Mouse (Mus musculus): ENCODE measurements around the gene Usp21. TPM values are rescaled to one million over a fixed set of nuclear protein-coding genes. Genes with fewer than 3 reads are reported as not detected.

Gene Usp21
- polyA plus RNA-seq, 1 experiment from 2014 or later, result 80.1 TPM

- 94% methylated on average over 10 of the region's 10 CpGs for WGBS
- no peak for ATAC-seq (ENCODE audit: low FRiP score)
Observed at GRCm38 (mm10) chr1:171240911-171241310, 46.9 kb downstream of the Usp21 start.

GRCm38 (mm10) chr1:171239992-171240744, 47.6 kb downstream of the Usp21 start:
- no peak for ATAC-seq (ENCODE audit: low FRiP score)
- peaks cover 96% of the 10 kb centered on the region for H3K36me3 ChIP-seq (replicated peaks; ENCODE audit: control insufficient read depth, insufficient read depth)
- no peak for DNase-seq (ENCODE audit: low spot score)
- H3K9ac ChIP-seq, result no peak overlapping the region
- 81% methylated on average over 15 of the region's 15 CpGs for WGBS
- no peak overlapping the region for H3K4me3 ChIP-seq (replicated peaks; ENCODE audit: low read length)
- H3K4me2 ChIP-seq (replicated peaks), result no peak overlapping the region
- H3K27me3 ChIP-seq (ENCODE audit: control insufficient read depth, insufficient read depth, low read length), result no peaks in the 10 kb centered on the region
- no peak overlapping the region for H3K27ac ChIP-seq
- no peaks in the 10 kb centered on the region for H3K4me1 ChIP-seq (replicated peaks; ENCODE audit: control insufficient read depth, insufficient read depth, low read length)
- H3K9me3 ChIP-seq (ENCODE audit: control insufficient read depth, low read length), result no peaks in the 10 kb centered on the region

More at GRCm38 (mm10) chr1:171240911-171241310, 46.9 kb downstream of the Usp21 start:
- no peak overlapping the region for H3K27ac ChIP-seq
- H3K27me3 ChIP-seq (ENCODE audit: control insufficient read depth, insufficient read depth, low read length), result no peaks in the 10 kb centered on the region
- no peak overlapping the region for H3K9ac ChIP-seq
- H3K4me2 ChIP-seq (replicated peaks), result no peak overlapping the region
- H3K36me3 ChIP-seq (replicated peaks; ENCODE audit: control insufficient read depth, insufficient read depth), result peaks cover 95% of the 10 kb centered on the region
- H3K4me1 ChIP-seq (replicated peaks; ENCODE audit: control insufficient read depth, insufficient read depth, low read length), result peaks cover 4% of the 10 kb centered on the region
- no peak for DNase-seq (ENCODE audit: low spot score)
- H3K4me3 ChIP-seq (replicated peaks; ENCODE audit: low read length), result no peak overlapping the region
- no peaks in the 10 kb centered on the region for H3K9me3 ChIP-seq (ENCODE audit: control insufficient read depth, low read length)

GRCm38 (mm10) chr1:171238463-171238862, 49.3 kb downstream of the Usp21 start:
- Histone ChIP-seq H3K4me3 (replicated peaks; ENCODE audit: low read length) (no peak overlapping the region), H3K9ac (no peak overlapping the region), H3K9me3 (ENCODE audit: control insufficient read depth, low read length) (no peaks in the 10 kb centered on the region), H3K27ac (no peak overlapping the region), H3K4me1 (replicated peaks; ENCODE audit: control insufficient read depth, insufficient read depth, low read length) (no peaks in the 10 kb centered on the region), H3K4me2 (replicated peaks) (no peak overlapping the region), H3K27me3 (ENCODE audit: control insufficient read depth, insufficient read depth, low read length) (no peaks in the 10 kb centered on the region), H3K36me3 (replicated peaks; ENCODE audit: control insufficient read depth, insufficient read depth) (peaks cover 99% of the 10 kb centered on the region)
- no peak for ATAC-seq (ENCODE audit: low FRiP score)
- 70% methylated on average over 14 of the region's 14 CpGs for WGBS
- peak; percentile 55 for DNase-seq (ENCODE audit: low spot score)

GRCm38 (mm10) chr1:171237438-171237837, 50.4 kb downstream of the Usp21 start:
- H3K36me3 ChIP-seq (replicated peaks; ENCODE audit: control insufficient read depth, insufficient read depth), result peaks cover 89% of the 10 kb centered on the region
- H3K4me1 ChIP-seq (replicated peaks; ENCODE audit: control insufficient read depth, insufficient read depth, low read length), result no peaks in the 10 kb centered on the region
- H3K4me3 ChIP-seq (replicated peaks; ENCODE audit: low read length), result no peak overlapping the region
- no peak overlapping the region for H3K9ac ChIP-seq
- H3K27me3 ChIP-seq (ENCODE audit: control insufficient read depth, insufficient read depth, low read length), result no peaks in the 10 kb centered on the region
- H3K27ac ChIP-seq, result no peak overlapping the region
- no peak overlapping the region for H3K4me2 ChIP-seq (replicated peaks)
- H3K9me3 ChIP-seq (ENCODE audit: control insufficient read depth, low read length), result no peaks in the 10 kb centered on the region
- no peak for ATAC-seq (ENCODE audit: low FRiP score)
- no peak for DNase-seq (ENCODE audit: low spot score)
- 83% methylated on average over 6 of the region's 6 CpGs for WGBS

- Histone ChIP-seq H3K9me3 (ENCODE audit: control insufficient read depth, low read length) (no peaks in the 10 kb centered on the region), H3K4me3 (replicated peaks; ENCODE audit: low read length) (no peak overlapping the region), H3K36me3 (replicated peaks; ENCODE audit: control insufficient read depth, insufficient read depth) (peaks cover 73% of the 10 kb centered on the region), H3K4me2 (replicated peaks) (no peak overlapping the region), H3K9ac (no peak overlapping the region), H3K27me3 (ENCODE audit: control insufficient read depth, insufficient read depth, low read length) (no peaks in the 10 kb centered on the region), H3K27ac (no peak overlapping the region), H3K4me1 (replicated peaks; ENCODE audit: control insufficient read depth, insufficient read depth, low read length) (no peaks in the 10 kb centered on the region)
- WGBS, result 91% methylated on average over 3 of the region's 4 CpGs
- ATAC-seq (ENCODE audit: low FRiP score) (no peak), DNase-seq (ENCODE audit: low spot score) (no peak)
Observed at GRCm38 (mm10) chr1:171235791-171236190, 52.0 kb downstream of the Usp21 start.

GRCm38 (mm10) chr1:171234538-171234937, 53.3 kb downstream of the Usp21 start:
- ATAC-seq (ENCODE audit: low FRiP score), result no peak
- Histone ChIP-seq H3K4me2 (replicated peaks) (no peak overlapping the region), H3K9me3 (ENCODE audit: control insufficient read depth, low read length) (no peaks in the 10 kb centered on the region), H3K36me3 (replicated peaks; ENCODE audit: control insufficient read depth, insufficient read depth) (peaks cover 60% of the 10 kb centered on the region), H3K9ac (no peak overlapping the region), H3K27ac (no peak overlapping the region), H3K4me3 (replicated peaks; ENCODE audit: low read length) (no peak overlapping the region), H3K27me3 (ENCODE audit: control insufficient read depth, insufficient read depth, low read length) (no peaks in the 10 kb centered on the region), H3K4me1 (replicated peaks; ENCODE audit: control insufficient read depth, insufficient read depth, low read length) (no peaks in the 10 kb centered on the region)
- 93% methylated on average over 4 of the region's 4 CpGs for WGBS
- no peak for DNase-seq (ENCODE audit: low spot score)

GRCm38 (mm10) chr1:171234126-171234525, 53.7 kb downstream of the Usp21 start, which contains the start of gene Fcer1g:
TSS of gene Fcer1g (minus strand) at chr1:171234365.
- DNase-seq (ENCODE audit: low spot score) (no peak), ATAC-seq (ENCODE audit: low FRiP score) (no peak)
- Histone ChIP-seq H3K9me3 (ENCODE audit: control insufficient read depth, low read length) (no peaks in the 10 kb centered on the region), H3K9ac (no peak within 1 kb of the TSS), H3K27me3 (ENCODE audit: control insufficient read depth, insufficient read depth, low read length) (no peaks in the 10 kb centered on the region), H3K4me2 (replicated peaks) (no peak within 1 kb of the TSS), H3K4me1 (replicated peaks; ENCODE audit: control insufficient read depth, insufficient read depth, low read length) (no peaks in the 10 kb centered on the region), H3K36me3 (replicated peaks; ENCODE audit: control insufficient read depth, insufficient read depth) (peaks cover 56% of the 10 kb centered on the region), H3K4me3 (replicated peaks; ENCODE audit: low read length) (no peak within 1 kb of the TSS), H3K27ac (no peak within 1 kb of the TSS)
- WGBS, result 93% methylated on average over 14 of the region's 14 CpGs

- ATAC-seq (ENCODE audit: low FRiP score), result no peak
- DNase-seq (ENCODE audit: low spot score), result no peak
- Histone ChIP-seq H3K4me2 (replicated peaks) (no peak overlapping the region), H3K4me3 (replicated peaks; ENCODE audit: low read length) (no peak overlapping the region), H3K9me3 (ENCODE audit: control insufficient read depth, low read length) (no peaks in the 10 kb centered on the region), H3K4me1 (replicated peaks; ENCODE audit: control insufficient read depth, insufficient read depth, low read length) (no peaks in the 10 kb centered on the region), H3K36me3 (replicated peaks; ENCODE audit: control insufficient read depth, insufficient read depth) (peaks cover 46% of the 10 kb centered on the region), H3K27ac (no peak overlapping the region), H3K9ac (no peak overlapping the region), H3K27me3 (ENCODE audit: control insufficient read depth, insufficient read depth, low read length) (no peaks in the 10 kb centered on the region)
- WGBS, result 91% methylated on average over 12 of the region's 12 CpGs
Observed at GRCm38 (mm10) chr1:171232800-171233730, 54.7 kb downstream of the Usp21 start.

- DNase-seq (ENCODE audit: low spot score), result no peak
Observed at GRCm38 (mm10) chr1:171232348-171232747, 55.4 kb downstream of the Usp21 start.

More at GRCm38 (mm10) chr1:171232348-171232747, 55.4 kb downstream of the Usp21 start:
- Histone ChIP-seq H3K27ac (no peak overlapping the region), H3K4me3 (replicated peaks; ENCODE audit: low read length) (no peak overlapping the region), H3K9me3 (ENCODE audit: control insufficient read depth, low read length) (no peaks in the 10 kb centered on the region), H3K9ac (no peak overlapping the region), H3K4me1 (replicated peaks; ENCODE audit: control insufficient read depth, insufficient read depth, low read length) (no peaks in the 10 kb centered on the region), H3K4me2 (replicated peaks) (no peak overlapping the region), H3K27me3 (ENCODE audit: control insufficient read depth, insufficient read depth, low read length) (no peaks in the 10 kb centered on the region), H3K36me3 (replicated peaks; ENCODE audit: control insufficient read depth, insufficient read depth) (peaks cover 38% of the 10 kb centered on the region)
- ATAC-seq (ENCODE audit: low FRiP score), result no peak
- 88% methylated on average over 5 of the region's 5 CpGs for WGBS
